Mouse (Mus musculus) layer of hippocampus, adult 11-12 months (tissue): ENCODE data around the gene Bdkrb2.

Source experiments
- DNase-seq: peaks from one replicate; pipeline ENCODE4 v3.0.0; 2022; ENCODE audit warnings: low spot score

Gene Bdkrb2

GRCm38 (mm10) chr12:105562936-105563680 is at the start of gene Bdkrb2:
TSS of gene Bdkrb2 (plus strand) at chr12:105563226.
- DNase-seq: no peak

DNA sequence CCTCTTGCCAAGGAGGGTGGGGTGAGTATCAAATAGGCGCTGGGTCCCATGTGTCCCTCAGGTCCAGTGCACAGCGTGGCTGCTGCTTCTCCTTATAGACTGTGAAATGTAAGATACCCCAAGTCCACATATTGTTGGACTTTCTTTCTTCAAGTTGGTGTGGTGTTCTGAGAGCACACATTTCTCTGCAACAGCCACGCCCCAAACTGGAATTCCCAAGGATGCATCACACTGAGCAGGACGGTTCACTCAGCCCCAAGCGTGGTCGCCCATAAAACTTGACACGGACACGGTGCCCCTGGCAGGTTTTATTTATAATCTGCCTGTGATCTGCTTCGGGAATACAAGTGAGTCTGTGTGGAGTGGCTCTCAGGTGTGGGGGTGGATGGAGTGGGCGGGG is 48.9 kb upstream of the Bdkrb2 start:
- DNase-seq: no peak

GRCm38 (mm10) chr12:105517026-105517675 is 45.9 kb upstream of the Bdkrb2 start:
- DNase-seq: no peak

DNA sequence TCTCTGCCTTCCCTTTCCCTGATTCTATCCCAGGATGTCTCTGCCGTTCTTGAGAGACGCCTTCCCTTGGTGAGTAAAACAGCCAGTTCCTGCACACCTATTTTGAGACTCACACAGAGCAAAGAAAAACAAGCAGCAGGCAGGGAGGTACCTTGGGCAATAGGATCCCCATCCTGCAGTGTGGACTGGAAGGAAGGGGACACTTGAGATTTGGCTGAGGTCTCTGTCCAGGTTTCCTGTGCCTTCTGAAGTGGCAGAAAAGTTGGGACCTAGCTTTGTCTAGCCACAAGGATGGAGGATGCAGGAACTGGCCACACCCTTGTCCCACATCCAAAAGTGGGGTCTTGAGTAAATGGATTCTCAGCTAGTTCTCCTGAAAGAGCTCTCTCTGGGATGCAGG is 43.2 kb upstream of the Bdkrb2 start:
- no peak for DNase-seq

- DNase-seq: no peak
Measured at GRCm38 (mm10) chr12:105521170-105521762, 41.8 kb upstream of the Bdkrb2 start.

- no peak for DNase-seq
Measured at GRCm38 (mm10) chr12:105523737-105524136, 39.3 kb upstream of the Bdkrb2 start.

DNA sequence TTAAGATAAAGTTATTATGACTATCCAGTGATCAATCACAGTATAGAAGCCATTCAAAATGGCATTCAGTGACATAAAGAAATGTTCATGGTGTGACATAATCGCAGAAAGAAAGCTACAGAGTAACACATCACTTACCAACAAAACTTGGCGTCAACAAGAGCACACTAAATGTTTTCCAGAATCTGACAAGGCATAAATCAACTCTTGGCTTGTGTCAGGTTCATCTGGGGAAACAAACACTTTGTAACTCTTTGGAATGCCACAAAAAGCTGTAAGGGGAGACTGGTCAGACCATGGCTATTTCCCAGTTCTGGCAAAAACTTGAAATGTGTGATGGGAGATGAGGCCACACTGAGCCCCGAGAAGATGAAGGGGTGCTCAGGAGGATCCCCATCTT is 36.8 kb upstream of the Bdkrb2 start:
- DNase-seq: no peak

DNA sequence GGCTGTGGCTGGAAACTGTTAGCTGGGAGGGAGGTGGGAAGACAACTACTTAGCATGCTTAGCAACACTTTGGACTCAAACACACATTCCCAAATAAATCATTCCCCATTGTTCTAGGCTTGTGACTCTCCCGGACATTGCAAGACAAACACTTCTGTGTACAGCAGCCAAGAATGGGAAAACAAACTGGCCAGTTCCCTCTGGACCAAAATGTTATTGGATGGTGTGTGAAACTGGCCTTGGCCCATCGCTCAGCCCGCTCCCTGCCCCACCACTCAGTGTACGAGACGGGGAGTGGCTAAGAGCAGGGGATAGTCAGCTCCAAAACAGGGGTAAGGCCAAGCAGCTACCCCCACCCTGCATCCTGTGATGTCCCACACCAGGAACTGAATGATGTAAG is 36.2 kb upstream of the Bdkrb2 start:
- DNase-seq: peak; percentile 75

GRCm38 (mm10) chr12:105529545-105529944 is 33.5 kb upstream of the Bdkrb2 start:
- no peak for DNase-seq

GRCm38 (mm10) chr12:105531724-105532371 is 31.2 kb upstream of the Bdkrb2 start:
- DNase-seq: no peak

DNA sequence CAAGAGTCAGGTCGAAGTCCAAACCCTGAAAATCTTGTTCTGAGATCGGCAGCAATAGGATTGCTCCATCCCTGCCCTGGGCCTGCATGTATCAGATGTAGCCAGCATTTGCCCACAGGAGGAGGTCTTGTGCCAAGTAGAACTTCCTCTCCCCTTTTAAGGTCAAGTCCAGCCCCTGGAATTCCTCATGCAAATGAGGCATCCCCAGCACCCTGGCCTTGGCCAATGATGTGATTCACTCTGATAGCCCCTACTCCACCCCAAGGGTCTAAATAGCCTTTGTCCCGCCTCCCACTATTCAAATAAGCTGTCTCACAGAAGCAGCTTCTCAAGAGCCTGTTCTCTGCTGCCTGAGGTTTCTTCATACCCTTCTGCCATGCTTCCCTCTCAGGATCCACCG is 28.2 kb upstream of the Bdkrb2 start:
- DNase-seq: no peak

- no peak for DNase-seq
Measured at GRCm38 (mm10) chr12:105535968-105536760, 26.9 kb upstream of the Bdkrb2 start.

- no peak for DNase-seq
Measured at GRCm38 (mm10) chr12:105537162-105537561, 25.9 kb upstream of the Bdkrb2 start.

DNA sequence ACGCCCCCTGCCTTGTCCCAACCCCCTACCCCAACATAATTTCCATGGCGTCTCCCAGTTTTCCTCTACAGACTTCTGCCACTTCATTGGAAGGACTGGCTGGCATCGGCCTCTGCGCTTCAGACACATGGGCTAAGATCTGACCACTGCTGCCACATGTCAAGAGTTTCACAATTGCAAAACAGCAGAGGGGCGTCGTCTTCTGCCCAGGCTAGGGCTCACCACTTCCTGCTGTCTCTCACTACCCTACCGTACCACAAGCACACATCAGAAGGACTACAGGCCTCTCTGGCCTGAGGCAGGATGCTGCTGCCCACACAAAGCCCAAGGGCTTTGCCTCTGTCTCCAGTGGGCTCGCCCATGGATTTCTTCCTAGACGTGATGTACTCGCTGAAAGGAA is 23.4 kb upstream of the Bdkrb2 start:
- DNase-seq: no peak

DNA sequence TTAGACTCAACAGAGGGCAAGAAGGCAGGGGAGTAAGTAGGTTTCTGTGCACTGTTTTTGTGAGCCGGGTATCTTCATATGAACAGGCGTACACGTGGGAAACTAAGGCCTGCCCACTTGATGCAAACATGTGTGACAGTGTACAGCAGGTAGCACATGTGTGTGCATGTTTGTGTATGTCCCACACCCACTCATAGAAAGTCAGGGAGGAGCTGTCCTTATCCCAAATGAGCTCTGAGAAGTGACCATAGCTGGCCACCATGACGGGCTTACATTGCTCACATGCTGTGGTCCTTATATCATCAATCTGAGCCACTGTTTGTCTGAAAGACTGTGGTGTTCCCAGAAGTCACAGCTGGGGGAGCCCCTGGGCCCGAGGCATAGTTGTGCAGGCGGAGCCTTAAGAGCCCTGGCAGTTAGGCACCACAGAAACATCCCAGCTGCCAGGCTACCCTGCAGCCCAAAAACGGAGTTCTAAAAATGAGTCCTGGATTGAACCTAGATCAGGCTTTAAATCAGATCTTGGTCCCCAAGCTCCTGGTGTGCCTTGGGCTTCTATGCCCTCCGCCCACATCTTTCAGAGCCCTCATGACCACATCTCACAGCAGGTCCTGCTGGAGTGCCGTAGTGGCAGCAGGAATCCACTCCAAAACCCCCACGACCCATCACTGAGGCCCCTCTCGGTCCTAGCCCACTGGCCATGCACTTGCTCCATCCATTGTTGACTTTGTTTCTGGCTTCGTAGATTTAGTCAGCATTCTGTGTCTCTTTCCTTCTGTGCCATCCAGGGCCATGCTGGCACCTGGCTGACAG is 21.2 kb upstream of the Bdkrb2 start:
- DNase-seq: no peak

DNA sequence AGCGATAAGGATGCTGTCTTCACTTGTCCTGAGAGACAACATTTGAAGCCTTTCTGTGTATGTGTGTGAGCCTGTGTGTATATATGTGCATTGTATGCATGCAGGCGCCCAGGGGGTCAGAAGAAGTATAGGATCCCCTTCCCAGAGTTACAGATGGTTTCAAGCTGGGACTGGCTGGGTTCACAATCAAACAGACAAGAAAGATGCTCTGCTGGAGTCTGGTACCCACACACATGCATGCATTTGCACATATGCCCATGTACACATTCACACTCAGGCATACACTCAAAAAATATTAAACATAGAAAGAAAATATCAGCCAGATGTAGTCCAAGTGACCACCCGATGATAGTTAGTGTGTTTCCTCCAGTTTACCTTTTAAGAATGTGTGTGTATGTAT is 20.5 kb upstream of the Bdkrb2 start:
- no peak for DNase-seq

DNA sequence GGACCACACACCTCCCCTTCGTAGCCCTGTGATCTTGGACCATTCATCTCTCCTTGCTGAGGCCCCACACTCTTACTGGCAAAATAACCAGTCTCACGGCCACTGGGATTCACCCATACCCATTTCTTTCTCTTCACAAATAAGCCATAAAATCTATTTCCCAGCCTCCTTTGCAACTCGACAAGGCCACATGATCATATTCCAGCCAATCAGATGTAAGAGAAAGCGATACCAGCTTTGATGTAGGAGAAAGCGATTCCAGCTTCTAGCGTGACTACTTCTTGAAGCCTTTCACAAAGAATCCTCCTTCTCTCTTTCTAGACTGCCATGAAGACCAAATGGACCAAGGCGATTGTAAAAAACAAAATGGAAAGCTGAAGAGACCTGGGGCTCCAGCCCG is 19.9 kb upstream of the Bdkrb2 start:
- no peak for DNase-seq

DNA sequence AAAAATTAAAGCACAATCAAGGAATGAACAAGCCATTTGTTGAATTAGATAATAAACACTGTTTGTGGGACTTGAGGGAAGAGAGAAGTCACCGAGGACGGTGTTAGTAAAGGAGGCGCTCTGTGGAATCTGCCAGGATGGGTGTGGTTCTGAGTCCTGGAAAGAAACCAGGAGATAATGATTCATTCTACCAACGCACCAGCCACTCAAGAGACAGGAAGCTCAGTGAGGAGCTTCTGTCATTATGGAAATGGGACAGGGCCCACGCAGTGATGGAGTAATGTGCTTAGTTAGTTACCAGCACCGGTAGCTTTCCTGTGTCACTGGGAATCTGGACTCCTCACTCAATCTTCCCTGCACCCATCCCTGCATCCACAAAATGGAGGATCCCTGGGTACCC is 19.3 kb upstream of the Bdkrb2 start:
- DNase-seq: peak; percentile 39

- DNase-seq: no peak
Measured at GRCm38 (mm10) chr12:105544872-105545271, 18.2 kb upstream of the Bdkrb2 start.

- no peak for DNase-seq
Measured at GRCm38 (mm10) chr12:105545696-105546435, 17.2 kb upstream of the Bdkrb2 start.
